Mouse (Mus musculus): ENCODE measurements around the gene Rfxap. TPM values are rescaled to one million over a fixed set of nuclear protein-coding genes. Genes with fewer than 3 reads are reported as not detected.

Gene Rfxap
- polyA plus RNA-seq, 1 experiment = 18.5 TPM

DNA sequence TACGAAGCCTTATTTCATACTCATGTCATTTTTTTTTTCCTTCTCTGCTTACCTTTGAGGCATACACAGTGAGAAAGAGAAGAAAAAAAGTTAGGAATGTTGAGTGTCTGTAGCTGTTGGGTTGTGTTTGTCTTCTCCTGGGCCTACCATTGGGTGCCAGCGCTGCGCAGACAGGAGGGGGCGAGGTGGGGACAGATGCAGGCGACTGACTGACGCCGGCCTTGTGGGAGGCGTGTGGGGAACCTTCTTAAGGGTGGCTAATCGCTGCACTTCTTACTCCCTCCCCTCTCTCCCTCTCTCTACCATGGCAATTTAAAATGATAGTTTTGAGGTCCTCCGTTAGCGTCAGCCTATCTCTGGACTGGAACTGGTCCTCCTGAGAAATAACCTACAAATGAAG, 51.5 kb downstream of the Rfxap start:
- Histone ChIP-seq H3K4me3 (ENCODE audit: insufficient read depth, low read length) (peak overlapping the region; percentile 52), H3K27ac (ENCODE audit: insufficient read depth, low read length) (peak overlapping the region; percentile 27), H3K4me1 (ENCODE audit: control insufficient read depth, insufficient read depth, low read length) (no peaks in the 10 kb centered on the region)
- TF ChIP-seq CTCF (IDR thresholded peaks at IDR 0.05; ENCODE audit: borderline replicate concordance, insufficient read depth, low read length) (no peak), POLR2A (IDR thresholded peaks at IDR 0.05; ENCODE audit: low read depth, low read length) (no peak)

DNA sequence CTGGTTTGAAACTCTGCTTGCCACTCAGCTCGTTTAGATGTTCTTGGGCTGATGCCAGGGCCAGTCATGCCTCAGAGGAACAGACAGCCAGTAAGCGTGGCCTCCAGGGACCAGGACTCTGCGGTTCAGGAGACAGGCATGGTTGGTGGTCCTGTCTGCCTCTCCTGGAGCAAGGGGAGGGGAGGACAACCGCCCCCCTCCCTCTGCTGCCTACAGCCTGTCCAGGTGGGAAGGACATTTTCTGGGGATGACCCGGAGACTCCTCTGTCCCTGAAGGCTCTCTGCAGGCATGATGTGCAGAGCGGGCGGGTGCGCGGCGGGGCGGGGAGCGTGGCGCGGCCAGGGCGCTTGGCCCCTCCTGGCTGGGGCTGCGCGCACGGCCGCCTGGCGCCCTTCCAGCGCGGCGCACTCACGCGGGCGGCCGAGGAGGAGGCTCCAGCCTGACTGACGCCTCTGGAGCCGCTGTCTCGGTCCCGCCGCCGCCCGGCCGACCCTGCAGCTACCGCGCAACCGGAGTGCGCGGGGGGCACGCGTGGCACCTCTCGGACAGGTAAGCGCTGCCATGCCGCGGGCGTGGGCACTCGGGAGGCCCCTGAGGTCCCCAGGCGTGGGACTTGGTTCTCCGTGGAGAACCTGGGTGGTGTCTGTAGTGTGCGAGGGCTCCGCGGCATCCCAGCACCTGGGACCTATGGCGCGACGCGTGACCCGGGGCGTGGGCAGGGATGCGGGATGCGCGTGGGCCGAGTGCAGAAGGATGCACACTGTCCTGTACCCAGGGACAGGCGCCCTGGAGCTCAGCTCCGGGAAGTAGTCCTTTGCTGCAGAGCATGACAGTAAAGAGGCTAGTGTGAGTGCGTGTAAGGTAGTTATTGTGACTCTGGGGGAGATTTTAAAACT, 52.2 kb downstream of the Rfxap start, which contains the start of gene Smad9:
Gene Smad9 (plus strand): TSS at position 438 of the 897 bp plus-strand sequence.
- TF ChIP-seq CTCF (IDR thresholded peaks at IDR 0.05; ENCODE audit: borderline replicate concordance, insufficient read depth, low read length) (no peak), POLR2A (IDR thresholded peaks at IDR 0.05; ENCODE audit: low read depth, low read length) (no peak)
- peak within 1 kb of the TSS; percentile 27 for H3K27ac ChIP-seq (ENCODE audit: insufficient read depth, low read length)
- peak within 1 kb of the TSS; percentile 52 for H3K4me3 ChIP-seq (ENCODE audit: insufficient read depth, low read length)
- H3K4me1 ChIP-seq (ENCODE audit: control insufficient read depth, insufficient read depth, low read length) = no peaks in the 10 kb centered on the region

DNA sequence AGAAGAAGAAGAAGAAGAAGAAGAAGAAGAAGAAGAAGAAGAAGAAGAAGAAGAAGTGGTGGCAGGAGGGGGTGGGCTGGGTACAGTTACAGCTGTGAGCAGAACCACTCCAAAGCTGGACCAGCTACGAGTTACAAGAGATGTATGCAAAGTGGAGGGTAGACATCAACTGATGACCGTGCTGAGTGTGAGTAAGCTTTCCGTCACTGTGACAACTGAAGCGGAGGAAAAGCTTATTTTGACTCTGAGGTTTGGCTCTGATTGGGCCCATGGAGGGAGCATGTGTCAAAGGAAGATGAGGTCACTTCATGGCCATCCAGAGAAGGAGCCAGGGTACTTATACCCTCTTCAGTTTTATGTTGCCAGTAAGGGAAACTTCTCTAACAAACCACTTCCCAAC, 54.2 kb downstream of the Rfxap start:
- TF ChIP-seq POLR2A (IDR thresholded peaks at IDR 0.05; ENCODE audit: low read depth, low read length) (no peak), CTCF (IDR thresholded peaks at IDR 0.05; ENCODE audit: borderline replicate concordance, insufficient read depth, low read length) (no peak)
- Histone ChIP-seq H3K4me1 (ENCODE audit: control insufficient read depth, insufficient read depth, low read length) (no peaks in the 10 kb centered on the region), H3K4me3 (ENCODE audit: insufficient read depth, low read length) (no peak overlapping the region), H3K27ac (ENCODE audit: insufficient read depth, low read length) (no peak overlapping the region)

Other genes starting within 250 kb of the Rfxap start
- 89.8 and 121 TPM in 2 replicates for gene Supt20, start 115.0 kb downstream of the Rfxap start, polyA plus RNA-seq (2011; ENCODE audit: insufficient read length, low read depth, missing spikeins)
- gene Gm21958, start 93.4 kb downstream of the Rfxap start, polyA plus RNA-seq (2011; ENCODE audit: insufficient read length, low read depth, missing spikeins) = not detected in 2 replicates
- 57.4 and 81.5 TPM in 2 replicates for gene Exosc8, start 72.4 kb downstream of the Rfxap start, polyA plus RNA-seq (2011; ENCODE audit: insufficient read length, low read depth, missing spikeins)
- 51.9 and 58.3 TPM in 2 replicates for gene Alg5, start 72.3 kb downstream of the Rfxap start, polyA plus RNA-seq (2011; ENCODE audit: insufficient read length, low read depth, missing spikeins)
- 1.3 and 1.5 TPM in 2 replicates for gene Smad9, start 52.2 kb downstream of the Rfxap start, polyA plus RNA-seq (2011; ENCODE audit: insufficient read length, low read depth, missing spikeins)
- not detected in 2 replicates for gene Sertm1, start 108.1 kb upstream of the Rfxap start, polyA plus RNA-seq (2011; ENCODE audit: insufficient read length, low read depth, missing spikeins)
- gene Ccna1, start 247.7 kb upstream of the Rfxap start, polyA plus RNA-seq (2011; ENCODE audit: insufficient read length, low read depth, missing spikeins) = 0.70 TPM in 1 of 2 replicates, not detected in the other